Mouse (Mus musculus): ENCODE results near the gene Mboat2. TPM values are rescaled to one million over a fixed set of nuclear protein-coding genes. Genes with fewer than 3 reads are reported as not detected.

Gene Mboat2
- total RNA-seq, 2 experiments from 2014 or later = 55.7 to 57.8 TPM

- DNase-seq (ENCODE audit: low spot score in 2 of 2) = no peak
These were observed 179.3 kb downstream of the Mboat2 start for GRCm38 (mm10) chr12:25009957-25010356.

DNA sequence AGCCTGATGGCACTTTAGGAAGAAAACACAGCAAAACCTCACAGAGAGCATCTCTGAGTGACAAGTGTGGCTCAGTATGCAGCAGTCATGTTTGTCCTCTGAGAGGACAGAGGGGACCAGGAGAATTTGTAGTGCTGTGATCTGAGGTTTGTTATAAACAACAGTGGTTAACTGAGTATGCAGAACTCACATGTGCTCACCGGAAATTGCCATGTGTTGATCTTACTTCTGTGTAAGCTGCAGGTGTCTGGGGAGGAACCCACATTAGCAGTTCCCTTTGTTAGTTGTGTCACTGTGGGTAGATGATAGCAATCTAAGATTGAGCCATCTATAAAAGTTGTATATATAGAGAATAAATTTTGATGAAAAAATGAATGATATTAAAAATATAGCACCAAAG is 179.7 kb downstream of the Mboat2 start:
- no peak for DNase-seq (ENCODE audit: low spot score in 2 of 2)

DNA sequence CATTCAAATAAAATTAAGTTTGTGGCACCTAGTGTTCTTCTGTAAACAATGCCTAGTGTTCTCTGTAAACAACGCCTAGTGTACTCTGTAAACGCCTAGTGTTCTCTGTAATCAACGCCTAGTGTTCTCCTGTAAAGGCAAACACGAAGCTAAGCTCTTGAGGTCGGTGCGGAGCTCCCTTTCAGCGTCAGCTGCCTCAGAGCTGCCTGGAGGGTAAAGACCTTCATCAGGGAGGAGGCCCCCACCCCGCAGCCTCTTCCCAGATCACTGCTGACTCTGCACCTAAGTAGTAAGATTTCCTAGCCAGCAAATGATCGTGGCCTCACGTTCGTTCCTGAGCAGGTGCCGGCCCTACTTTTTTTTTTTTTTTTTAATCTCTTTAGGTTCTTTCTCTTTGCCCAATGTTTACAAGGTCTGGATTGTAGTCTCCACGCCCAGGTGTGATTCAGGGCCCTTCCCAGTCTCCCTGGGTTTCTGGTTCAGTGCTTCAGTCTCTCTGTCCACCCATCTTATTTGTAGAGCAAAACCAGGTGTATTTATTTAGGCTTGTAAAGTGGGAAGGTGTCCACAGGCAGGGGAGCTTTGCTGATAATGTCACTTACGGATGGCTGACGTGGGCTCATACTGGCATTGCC is 181.2 kb downstream of the Mboat2 start:
- DNase-seq (ENCODE audit: low spot score in 2 of 2) = no peak

GRCm38 (mm10) chr12:25012555-25013540 is 182.2 kb downstream of the Mboat2 start:
- DNase-seq (ENCODE audit: low spot score in 2 of 2) = no peak

Other genes with a start within 250 kb of the Mboat2 start
- 1 to 10 TPM; 7.4 to 8.3 TPM for gene Klf11, start 179.6 kb upstream of the Mboat2 start, total RNA-seq (2021)
- 10 to 100 TPM; 10.3 to 12.5 TPM for gene Cys1, start 149.1 kb upstream of the Mboat2 start, total RNA-seq (2021)
- gene Rrm2, start 122.6 kb upstream of the Mboat2 start, total RNA-seq (2021) = 10 to 100 TPM; 12.4 to 15.1 TPM
- gene Kidins220, start 144.0 kb downstream of the Mboat2 start, total RNA-seq (2021) = 100 to 1,000 TPM; 334 to 351 TPM